Mouse (Mus musculus) cerebellum, adult 2 months (tissue): ENCODE data around the gene Il17rc.

Experiments
- CTCF ChIP-seq: fragments of 200-500 bp; IDR thresholded peaks from 2 replicates; pipeline ENCODE4 v1.5.1; 2011; ENCODE audit warnings: low read depth, mild to moderate bottlenecking, control low read depth, low read length, moderate library complexity, borderline replicate concordance; ENCODE audit not compliant: insufficient read depth
- POLR2A ChIP-seq: fragments of 200-500 bp; IDR thresholded peaks from 2 replicates; pipeline ENCODE4 v1.6.1; 2011; ENCODE audit warnings: low read length, control low read depth, borderline replicate concordance; ENCODE audit not compliant: insufficient read depth

DNA sequence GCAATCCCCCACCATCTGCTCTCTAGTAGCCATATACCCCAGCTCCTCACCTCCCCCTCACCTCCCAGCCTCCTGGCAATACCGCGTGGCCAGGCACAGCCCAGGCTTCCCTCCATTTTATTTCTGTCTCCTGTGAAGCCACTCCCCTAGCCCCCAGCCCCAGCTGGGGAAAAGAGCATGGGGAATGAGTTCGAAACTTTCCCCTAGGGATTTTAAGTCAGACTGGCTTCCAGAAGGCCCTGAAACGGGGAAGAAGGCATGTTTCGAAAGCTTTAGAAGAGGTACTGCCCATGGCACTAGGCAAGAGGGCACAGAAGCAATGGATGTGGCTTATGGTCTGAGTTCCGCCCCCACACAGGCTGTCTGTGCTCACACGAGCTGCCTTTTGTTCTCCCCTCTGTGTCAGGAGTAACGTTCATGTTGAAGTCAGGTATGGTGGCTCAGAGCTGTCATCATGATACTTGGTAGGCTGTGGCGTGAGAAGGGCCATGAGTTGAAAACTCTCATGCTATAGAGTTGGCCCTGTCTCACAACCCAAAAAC is 35.5 kb upstream of the Il17rc start, which contains the start of gene Cidec:
- TF ChIP-seq POLR2A (no peak), CTCF (no peak)
